Mouse (Mus musculus): ENCODE results near the gene Cacna1h. TPM values are rescaled to one million over a fixed set of nuclear protein-coding genes. Genes with fewer than 3 reads are reported as not detected.

Cacna1h gene
- total RNA-seq, 4 experiments from 2014 or later: 3.9 to 9.7 (median 7.7) TPM

- DNase-seq (ENCODE audit: low spot score): no peak
These were observed 25.1 kb downstream of the Cacna1h start for GRCm38 (mm10) chr17:25408302-25408999.

GRCm38 (mm10) chr17:25407352-25407751 is 26.2 kb downstream of the Cacna1h start:
- no peak for DNase-seq (ENCODE audit: low spot score)

GRCm38 (mm10) chr17:25406011-25406441 is 27.6 kb downstream of the Cacna1h start:
- DNase-seq (ENCODE audit: low spot score): no peak

- DNase-seq (ENCODE audit: low spot score): no peak
These were observed 28.2 kb downstream of the Cacna1h start for GRCm38 (mm10) chr17:25405224-25405895.

GRCm38 (mm10) chr17:25404190-25404589 is 29.4 kb downstream of the Cacna1h start:
- no peak for DNase-seq (ENCODE audit: low spot score)

- DNase-seq (ENCODE audit: low spot score): no peak
These were observed 31.4 kb downstream of the Cacna1h start for GRCm38 (mm10) chr17:25402224-25402623.

- DNase-seq (ENCODE audit: low spot score): no peak
These were observed 32.1 kb downstream of the Cacna1h start for GRCm38 (mm10) chr17:25401491-25401890.

- DNase-seq (ENCODE audit: low spot score): no peak
These were observed 33.1 kb downstream of the Cacna1h start for GRCm38 (mm10) chr17:25400443-25400842.

GRCm38 (mm10) chr17:25398520-25398838 is 35.1 kb downstream of the Cacna1h start:
- DNase-seq (ENCODE audit: low spot score): no peak

GRCm38 (mm10) chr17:25397804-25398519 is 35.6 kb downstream of the Cacna1h start:
- peak; percentile 60 for DNase-seq (ENCODE audit: low spot score)

- no peak for DNase-seq (ENCODE audit: low spot score)
These were observed 39.1 kb downstream of the Cacna1h start for GRCm38 (mm10) chr17:25394526-25394925.

GRCm38 (mm10) chr17:25374011-25374410 is 59.6 kb downstream of the Cacna1h start:
- DNase-seq (ENCODE audit: low spot score): no peak

- DNase-seq (ENCODE audit: low spot score): no peak
These were observed 61.1 kb downstream of the Cacna1h start for GRCm38 (mm10) chr17:25372491-25372890.

- no peak for DNase-seq (ENCODE audit: low spot score)
These were observed 64.6 kb downstream of the Cacna1h start, which contains the start of gene Tpsg1 for GRCm38 (mm10) chr17:25368973-25369372. Tpsg1 (plus strand) TSS chr17:25369273.

- no peak for DNase-seq (ENCODE audit: low spot score)
These were observed 67.6 kb downstream of the Cacna1h start, which contains the start of gene Tpsb2 for GRCm38 (mm10) chr17:25366005-25366404. Tpsb2 (plus strand) TSS chr17:25366305.

- no peak for DNase-seq (ENCODE audit: low spot score)
These were observed 69.9 kb downstream of the Cacna1h start for GRCm38 (mm10) chr17:25363726-25364125.

- no peak for DNase-seq (ENCODE audit: low spot score)
These were observed 72.3 kb downstream of the Cacna1h start for GRCm38 (mm10) chr17:25361291-25361690.

- no peak for DNase-seq (ENCODE audit: low spot score)
These were observed 88.1 kb downstream of the Cacna1h start, which contains the start of gene Tpsab1 for GRCm38 (mm10) chr17:25345462-25345861. Tpsab1 (minus strand) TSS chr17:25345562.

GRCm38 (mm10) chr17:25341490-25341889 is 92.1 kb downstream of the Cacna1h start:
- no peak for DNase-seq (ENCODE audit: low spot score)

GRCm38 (mm10) chr17:25340003-25340402 is 93.6 kb downstream of the Cacna1h start:
- no peak for DNase-seq (ENCODE audit: low spot score)

- DNase-seq (ENCODE audit: low spot score): no peak
These were observed 95.4 kb downstream of the Cacna1h start for GRCm38 (mm10) chr17:25338218-25338617.

- peak; percentile 3 for DNase-seq (ENCODE audit: low spot score)
These were observed 99.6 kb downstream of the Cacna1h start for GRCm38 (mm10) chr17:25333943-25334342.
